Mouse (Mus musculus) liver, embryonic 13.5 days (tissue): ENCODE data around the gene Rundc3a. TPM values are rescaled to one million over a fixed set of nuclear protein-coding genes. Genes with fewer than 3 reads are reported as not detected.

Experiments used
- ATAC-seq: fragments of 200-750 bp; cut with Nextera tagmentation; 2 replicates; pipeline ENCODE4 v1.8.0; 2017; ENCODE audit warnings: low read depth, mild to moderate bottlenecking, moderate number of reproducible peaks, moderate library complexity
- DNase-seq: peaks from one replicate; pipeline ENCODE4 v3.0.0; 2022
- H3K27ac ChIP-seq: fragments of 300-500 bp; sonication (generic); 2 replicates; pipeline ENCODE4 v1.5.1; 2015; ENCODE audit warnings: moderate library complexity, mild to moderate bottlenecking, inconsistent platforms
- H3K27me3 ChIP-seq: fragments of 300-500 bp; sonication (generic); 2 replicates; pipeline ENCODE4 v1.6.1; 2015; ENCODE audit warnings: mild to moderate bottlenecking, inconsistent platforms
- H3K36me3 ChIP-seq: fragments of 300-500 bp; sonication (generic); 2 replicates; pipeline ENCODE4 v1.6.1; 2015; ENCODE audit warnings: mild to moderate bottlenecking, inconsistent platforms
- H3K4me1 ChIP-seq: fragments of 300-500 bp; sonication (generic); replicated peaks from 2 replicates; pipeline ENCODE4 v1.6.1; 2015; ENCODE audit warnings: inconsistent platforms
- H3K4me2 ChIP-seq: fragments of 300-500 bp; sonication (generic); 2 replicates; pipeline ENCODE4 v1.6.1; 2015; ENCODE audit warnings: inconsistent platforms, mild to moderate bottlenecking, moderate library complexity
- H3K4me3 ChIP-seq: fragments of 300-500 bp; sonication (generic); replicated peaks from 2 replicates; pipeline ENCODE4 v1.5.1; 2015; ENCODE audit warnings: mild to moderate bottlenecking, inconsistent platforms
- H3K9ac ChIP-seq: fragments of 300-500 bp; sonication (generic); 2 replicates; pipeline ENCODE4 v1.6.1; 2015; ENCODE audit warnings: mild to moderate bottlenecking, inconsistent platforms
- H3K9me3 ChIP-seq: fragments of 300-500 bp; sonication (generic); replicated peaks from 2 replicates; pipeline ENCODE4 v1.6.1; 2016; ENCODE audit warnings: inconsistent platforms
- WGBS: fragments of 180-500 bp; shearing (Covaris S2); methylation state at CpG from one replicate; pipeline ENCODE4 v1.1.7; 2015; ENCODE audit not compliant: insufficient replicate concordance; 5-methylcytosine and 5-hydroxymethylcytosine counted together
- microRNA-seq: library from miRNA; unstranded; fragments of <30 nt; microRNA quantifications from one replicate; pipeline ENCODE4, GENCODE M21; 2016
- polyA plus RNA-seq: library from polyadenylated mRNA; unstranded; fragments of >200 nt; fragmentation: Nextera tagmentation; extraction: Ambion mirVana; gene quantifications from 2 replicates; pipeline ENCODE4 v1.2.1, GENCODE M21; 2015

The Rundc3a gene
- polyA plus RNA-seq, 1 experiment from 2014 or later, result 1.7 TPM

DNA sequence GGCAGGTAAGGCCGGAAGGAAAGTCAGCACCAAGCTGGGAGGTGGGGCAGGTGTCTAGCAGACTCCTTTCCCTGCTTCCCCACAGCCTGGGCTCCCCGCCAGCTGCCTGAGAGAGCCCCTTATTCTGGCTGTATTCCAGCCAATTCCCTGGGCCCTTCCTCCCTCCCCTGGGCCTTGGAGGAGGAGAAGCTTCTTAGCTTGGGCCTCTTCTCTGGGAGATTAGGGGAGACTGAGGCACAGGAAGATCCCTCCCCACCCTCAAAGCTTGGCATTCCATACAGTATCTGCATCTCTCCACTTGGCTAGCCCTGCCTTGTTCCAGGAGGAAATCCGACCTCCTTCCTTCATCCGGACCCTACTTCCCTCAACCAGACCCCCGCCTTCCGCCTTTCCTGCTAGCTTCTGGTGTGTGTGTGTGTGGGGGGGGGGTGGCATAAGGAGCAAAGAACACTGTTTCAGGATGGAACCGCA is 52.7 kb downstream of the Rundc3a start:
- no peaks in the 10 kb centered on the region for H3K36me3 ChIP-seq
- no peak overlapping the region for H3K9ac ChIP-seq
- peak overlapping the region; percentile 65; the same call in 1 of the 2 replicates for H3K4me3 ChIP-seq
- no peaks in the 10 kb centered on the region for H3K9me3 ChIP-seq
- H3K27ac ChIP-seq, result peak overlapping the region; percentile 53; the same call in 1 of the 2 replicates
- peaks cover 81% of the 10 kb centered on the region for H3K27me3 ChIP-seq
- DNase-seq (no peak), ATAC-seq (no peak)
- H3K4me2 ChIP-seq, result peak overlapping the region; percentile 85
- H3K4me1 ChIP-seq, result peaks cover 29% of the 10 kb centered on the region
- 31% methylated on average over 7 of the region's 7 CpGs for WGBS

DNA sequence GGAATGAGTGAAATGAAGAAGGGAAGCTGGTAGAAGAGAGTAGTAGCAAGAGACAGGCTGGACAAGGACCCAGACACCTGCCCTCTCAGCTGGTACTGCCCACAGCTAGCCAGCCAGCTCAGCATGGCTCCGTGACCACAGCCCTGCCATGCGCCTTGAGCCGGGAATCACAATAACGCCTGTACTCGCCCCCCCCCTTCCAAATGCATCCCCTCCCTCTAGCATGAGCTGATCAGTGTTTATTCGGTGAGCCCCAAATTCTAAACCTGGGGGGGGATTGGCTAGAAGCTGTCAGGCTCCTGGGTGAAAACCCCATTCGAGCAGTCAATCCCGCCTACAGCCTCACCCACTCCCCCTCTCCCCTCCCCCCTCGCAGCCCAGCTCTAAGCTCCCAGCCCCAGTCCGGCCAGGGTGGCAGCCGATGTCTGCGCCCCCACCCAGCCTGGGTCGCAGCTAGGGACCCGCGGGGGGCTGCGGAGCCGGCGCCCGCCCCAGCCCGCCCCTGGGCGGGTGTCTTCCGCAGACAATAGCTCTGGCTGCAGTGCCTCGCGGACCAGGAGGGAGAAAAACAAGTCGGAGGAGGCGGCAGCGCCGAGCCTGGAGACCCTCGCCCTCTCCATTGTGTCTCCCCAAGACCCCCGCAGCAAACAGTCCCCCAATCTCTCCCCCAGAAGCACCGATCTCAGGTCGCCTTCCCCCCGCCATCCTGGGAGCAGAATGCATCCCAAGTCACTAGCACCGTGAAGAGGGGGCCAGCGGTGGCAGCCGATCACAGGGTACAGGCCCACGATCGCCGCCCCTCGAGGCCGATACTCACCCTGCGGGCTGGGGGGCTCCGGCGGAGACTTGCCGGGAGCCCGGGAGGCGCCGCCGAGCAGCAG is 53.6 kb downstream of the Rundc3a start:
- peak overlapping the region; percentile 85 for H3K4me2 ChIP-seq
- peak overlapping the region; percentile 65 for H3K4me3 ChIP-seq
- no peaks in the 10 kb centered on the region for H3K9me3 ChIP-seq
- peak overlapping the region; percentile 53 for H3K27ac ChIP-seq
- H3K27me3 ChIP-seq, result peaks cover 88% of the 10 kb centered on the region
- H3K4me1 ChIP-seq, result peaks cover 29% of the 10 kb centered on the region
- no peaks in the 10 kb centered on the region for H3K36me3 ChIP-seq
- whole genome bisulfite sequencing, result 2% methylated on average over 48 of the region's 49 CpGs
- ATAC-seq, result no peak; the same call in 1 of the 2 replicates
- peak overlapping the region; percentile 72 for H3K9ac ChIP-seq
- no peak for DNase-seq

DNA sequence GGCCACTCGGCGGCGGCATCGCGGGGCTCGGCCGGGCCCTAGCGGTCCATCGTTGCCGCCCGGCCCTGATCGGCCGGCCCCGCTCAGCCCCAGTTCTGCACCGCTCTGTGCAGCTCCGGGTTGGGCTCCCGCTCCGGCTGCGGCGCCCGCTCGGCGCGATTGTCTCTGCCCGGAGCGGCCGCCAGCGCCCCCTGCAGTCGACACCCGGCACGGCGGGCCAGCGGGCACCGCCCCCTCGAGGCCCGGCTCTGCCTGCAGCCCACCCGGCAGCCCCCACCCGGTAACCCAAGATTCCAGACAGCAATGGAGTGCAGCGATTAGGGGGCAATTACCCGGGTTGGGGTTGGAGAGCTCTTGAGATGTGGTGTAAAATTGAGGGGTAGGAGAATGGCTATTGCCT is 54.3 kb downstream of the Rundc3a start, which contains the start of gene Fam171a2:
Fam171a2 (minus strand) TSS at position 186 of the 400 bp plus-strand sequence.
- WGBS, result under 1% methylated on average over 40 of the region's 40 CpGs
- H3K36me3 ChIP-seq, result no peaks in the 10 kb centered on the region
- peak within 1 kb of the TSS; percentile 65 for H3K4me3 ChIP-seq
- ATAC-seq (peak; percentile 74), DNase-seq (peak; percentile 48)
- peak within 1 kb of the TSS; percentile 72 for H3K9ac ChIP-seq
- peak within 1 kb of the TSS; percentile 53 for H3K27ac ChIP-seq
- H3K27me3 ChIP-seq, result peaks cover 90% of the 10 kb centered on the region
- no peaks in the 10 kb centered on the region for H3K9me3 ChIP-seq
- peak within 1 kb of the TSS; percentile 85 for H3K4me2 ChIP-seq
- peaks cover 29% of the 10 kb centered on the region for H3K4me1 ChIP-seq

DNA sequence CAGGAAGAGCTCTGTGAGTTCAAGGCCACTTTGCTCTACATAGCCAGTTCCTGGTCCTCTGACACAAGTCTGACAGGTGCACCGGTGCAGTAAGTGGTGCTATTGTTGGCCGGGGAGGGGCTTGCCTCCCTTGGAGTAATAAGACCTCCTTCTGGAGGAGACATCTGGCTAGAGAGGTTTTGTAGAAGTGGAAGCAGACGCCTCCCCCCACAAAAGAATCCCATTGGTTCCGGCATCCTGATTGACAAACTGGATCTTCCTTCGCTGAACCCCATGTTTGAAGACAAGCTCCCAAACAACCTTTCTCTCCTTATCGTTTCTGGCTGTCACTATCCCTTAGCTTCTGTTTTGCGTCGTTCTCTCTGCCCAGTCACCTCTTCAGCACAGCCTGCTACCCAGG is 55.1 kb downstream of the Rundc3a start:
- peaks cover 92% of the 10 kb centered on the region for H3K27me3 ChIP-seq
- peaks cover 29% of the 10 kb centered on the region for H3K4me1 ChIP-seq
- 18% methylated on average over 8 of the region's 8 CpGs for WGBS

DNA sequence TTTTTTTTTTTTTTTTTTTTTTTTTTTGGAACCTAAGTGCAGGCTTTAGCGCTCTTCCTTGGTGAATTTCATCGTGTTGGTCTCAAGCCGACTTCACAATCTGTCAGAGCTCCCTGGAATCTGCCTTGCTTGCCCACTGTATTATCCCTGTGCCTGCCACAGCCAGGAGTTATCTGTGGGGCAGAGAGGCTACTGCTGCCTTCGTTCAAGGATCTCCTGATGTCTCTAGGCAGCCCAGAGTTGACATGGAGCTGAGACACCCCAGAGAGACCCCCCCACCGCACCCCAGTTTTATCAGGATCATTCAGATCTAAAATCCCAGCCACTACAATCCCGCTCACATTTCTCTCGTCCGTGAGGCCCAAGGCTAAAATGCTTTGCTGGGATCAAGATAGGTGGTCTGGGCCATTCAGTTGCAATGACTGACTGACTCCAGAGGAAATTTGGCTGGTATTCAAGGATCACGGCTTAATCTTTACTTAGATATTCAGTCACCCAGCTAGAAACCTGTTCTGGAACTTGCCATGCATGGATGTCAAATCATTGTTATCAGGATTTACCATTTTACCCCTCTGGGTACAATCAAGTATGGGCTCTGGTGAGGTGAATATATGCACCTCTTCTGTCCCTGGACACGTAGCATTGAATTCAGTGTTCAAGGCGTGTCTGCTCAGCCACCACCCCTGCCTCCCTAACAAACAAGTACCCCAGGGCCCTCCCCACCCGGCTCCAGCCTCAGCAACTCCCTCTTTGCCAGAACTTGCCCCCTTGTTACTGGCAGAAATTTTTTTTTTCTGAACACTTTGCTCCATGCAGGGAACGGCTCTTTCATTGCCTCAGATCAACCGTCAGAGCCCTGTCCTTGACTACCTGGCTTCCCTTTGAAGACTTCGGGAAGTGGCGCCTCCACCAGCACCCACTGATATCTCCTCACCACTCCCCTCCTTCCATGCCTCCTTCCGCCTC is 56.1 kb downstream of the Rundc3a start:
- Histone ChIP-seq H3K4me2 (no peak overlapping the region), H3K36me3 (no peaks in the 10 kb centered on the region), H3K4me1 (peaks cover 29% of the 10 kb centered on the region), H3K27ac (no peak overlapping the region), H3K27me3 (peaks cover 85% of the 10 kb centered on the region), H3K9ac (no peak overlapping the region), H3K4me3 (no peak overlapping the region), H3K9me3 (no peaks in the 10 kb centered on the region)
- no peak for DNase-seq
- 43% methylated on average over 17 of the region's 17 CpGs for WGBS
- ATAC-seq, result no peak

More for the DNA sequence above, 55.1 kb downstream of the Rundc3a start:
- Histone ChIP-seq H3K9ac (no peak overlapping the region), H3K4me3 (no peak overlapping the region), H3K36me3 (no peaks in the 10 kb centered on the region), H3K27ac (no peak overlapping the region), H3K4me2 (no peak overlapping the region), H3K9me3 (no peaks in the 10 kb centered on the region)
- no peak for ATAC-seq
- no peak for DNase-seq

Small RNAs within 50 kb of the gene (microRNA-seq; reads per million reads assigned to microRNA genes)
- not detected for gene Mir6930

Other genes starting within 250 kb of the Rundc3a start
- 8.7 and 11.2 TPM in 2 replicates for gene Nags, start 247.9 kb upstream of the Rundc3a start, polyA plus RNA-seq
- gene Tmem101, start 237.0 kb upstream of the Rundc3a start, polyA plus RNA-seq, result 12.8 and 14.3 TPM in 2 replicates
- 92.6 and 95.3 TPM in 2 replicates for gene Lsm12, start 208.1 kb upstream of the Rundc3a start, polyA plus RNA-seq
- 14.0 and 14.4 TPM in 2 replicates for gene G6pc3, start 203.8 kb upstream of the Rundc3a start, polyA plus RNA-seq
- 12.8 and 12.9 TPM in 2 replicates for gene Hdac5, start 163.2 kb upstream of the Rundc3a start, polyA plus RNA-seq
- gene BC030867, start 144.5 kb upstream of the Rundc3a start, polyA plus RNA-seq, result 14.6 and 16.4 TPM in 2 replicates
- gene Asb16, start 124.7 kb upstream of the Rundc3a start, polyA plus RNA-seq, result 0.06 and 0.08 TPM in 2 replicates
- gene Tmub2, start 108.5 kb upstream of the Rundc3a start, polyA plus RNA-seq, result 22.8 and 24.9 TPM in 2 replicates
- gene Atxn7l3, start 96.8 kb upstream of the Rundc3a start, polyA plus RNA-seq, result 4.6 and 4.9 TPM in 2 replicates
- 70.0 and 81.5 TPM in 2 replicates for gene Ubtf, start 73.7 kb upstream of the Rundc3a start, polyA plus RNA-seq
- 734 and 914 TPM in 2 replicates for gene Slc4a1, start 27.2 kb upstream of the Rundc3a start, polyA plus RNA-seq
- gene Slc25a39, start 14.5 kb downstream of the Rundc3a start, polyA plus RNA-seq, result 388 and 390 TPM in 2 replicates
- gene Grn, start 36.9 kb downstream of the Rundc3a start, polyA plus RNA-seq, result 59.5 and 63.3 TPM in 2 replicates
- gene Fam171a2, start 54.3 kb downstream of the Rundc3a start, polyA plus RNA-seq, result 0.25 and 0.41 TPM in 2 replicates
- gene Itga2b, start 76.7 kb downstream of the Rundc3a start, polyA plus RNA-seq, result 41.8 and 45.1 TPM in 2 replicates
- gene Gpatch8, start 163.0 kb downstream of the Rundc3a start, polyA plus RNA-seq, result 18.0 and 22.6 TPM in 2 replicates
- 0.68 and 0.94 TPM in 2 replicates for gene Gm11627, start 186.1 kb downstream of the Rundc3a start, polyA plus RNA-seq
- 0.99 and 1.1 TPM in 2 replicates for gene Fzd2, start 211.0 kb downstream of the Rundc3a start, polyA plus RNA-seq